Mouse (Mus musculus): Measurements from ENCODE around the gene Isoc2a.

DNA sequence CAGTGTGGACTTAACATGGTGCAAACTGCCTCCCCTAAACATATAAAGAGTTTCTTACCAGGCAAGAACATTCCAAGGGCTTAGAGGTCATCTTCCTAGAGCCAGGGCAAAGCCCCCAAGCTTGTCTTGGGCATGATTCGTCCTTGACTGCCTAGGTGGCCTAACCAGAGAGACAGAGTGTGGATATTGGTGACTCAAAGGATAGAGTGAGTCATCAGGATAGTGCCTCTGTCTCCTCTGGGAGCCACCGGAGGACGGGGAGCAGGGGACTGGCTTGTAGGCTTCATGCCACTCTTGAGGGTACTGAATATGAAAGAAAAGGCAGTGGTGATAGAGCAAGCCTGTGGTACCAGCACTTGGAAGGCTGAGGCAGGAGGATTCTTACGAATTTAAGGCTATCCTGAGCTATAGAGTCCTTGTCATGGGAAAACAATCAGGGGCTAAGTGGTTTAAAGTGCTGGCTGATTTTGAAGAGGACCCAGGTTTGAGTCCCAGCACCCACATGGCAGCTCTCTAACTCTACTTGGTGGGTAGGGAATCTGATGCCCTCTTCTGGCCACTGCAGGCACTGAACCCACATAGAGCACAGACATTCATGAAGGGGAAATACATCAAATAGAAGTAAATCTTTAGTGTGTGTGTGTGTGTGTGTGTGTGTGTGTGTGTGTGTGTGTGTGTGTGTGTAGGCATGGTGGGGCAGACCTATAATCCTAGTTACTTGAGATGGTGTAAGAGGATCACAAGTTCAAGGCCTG is 57.4 kb downstream of the Isoc2a start:
- TF ChIP-seq POLR2A (IDR thresholded peaks at IDR 0.05; ENCODE audit: extremely low read depth, insufficient read depth, low read length), result no peak
- no peak for TF ChIP-seq CTCF (IDR thresholded peaks at IDR 0.05; ENCODE audit: extremely low read depth, insufficient read depth, low read length)

Measured in cortical plate, adult 2 months (tissue).